ENCODE assay signal across 11 mouse cellular contexts in genomic region chr7:64770779-64771390, GRCm38 (mm10).
A peak's percentile ranks its signal among the peaks of the same experiment; 100 is the strongest.
DNase-seq lines count a peak whose midpoint lies in the region; ATAC-seq lines count a peak whose summit lies in the region.
"Had no signal": no experiment of that assay in that cellular context is flagged by ENCODE, and none has a peak within 500 bp of the region (broad histone marks: within the 10 kb centered on the region; RNA-seq: fewer than 3 reads in every experiment).

No protein-coding gene starts in this region.

- no peaks in the 10 kb centered on the region for H3K36me3 ChIP-seq in kidney, embryonic 14.5 days (ENCODE audit: control insufficient read depth, insufficient read depth, low read length)
- no peaks in the 10 kb centered on the region for H3K36me3 ChIP-seq in kidney, embryonic 16.5 days (ENCODE audit: insufficient read depth, low read length)
- no peaks in the 10 kb centered on the region for H3K36me3 ChIP-seq in neural tube, embryonic 12.5 days
- H3K36me3 ChIP-seq: midbrain, embryonic 10.5 days had no signal

- H3K4me1 ChIP-seq in kidney, embryonic 14.5 days (ENCODE audit: control insufficient read depth, insufficient read depth, low read length), result no peaks in the 10 kb centered on the region
- H3K4me1 ChIP-seq in kidney, embryonic 16.5 days (ENCODE audit: insufficient read depth, low read length), result no peaks in the 10 kb centered on the region
- 0 out of 2 replicates have a peak, but pooled peaks cover 6% of the 10 kb centered on the region for H3K4me1 ChIP-seq in neural tube, embryonic 12.5 days

- ATAC-seq in kidney, embryonic 14.5 days (ENCODE audit: low FRiP score, low TSS enrichment), result peak; percentile 53; the same call in 1 of the 2 replicates
- ATAC-seq in kidney, embryonic 16.5 days (ENCODE audit: low FRiP score, low TSS enrichment), result peak; percentile 64
- ATAC-seq in neural tube, embryonic 12.5 days (ENCODE audit: low FRiP score, low read depth), result no peak
- no peak for ATAC-seq in erythroblast, adult 5-6 weeks (replicated peaks; ENCODE audit: low FRiP score, poor library complexity, severe bottlenecking)

- no peak overlapping the region for H3K27ac ChIP-seq in kidney, embryonic 14.5 days (ENCODE audit: low read depth, low read length)
- H3K27ac ChIP-seq in kidney, embryonic 16.5 days (ENCODE audit: low read length), result peak overlapping the region; percentile 39; the same call in 1 of the 2 replicates
- no peak overlapping the region for H3K27ac ChIP-seq in neural tube, embryonic 12.5 days
- H3K27ac ChIP-seq: midbrain, embryonic 10.5 days had no signal

- H3K9me3 ChIP-seq in kidney, embryonic 14.5 days (ENCODE audit: control insufficient read depth, low read length), result no peaks in the 10 kb centered on the region
- H3K9me3 ChIP-seq in kidney, embryonic 16.5 days (ENCODE audit: low read length), result no peaks in the 10 kb centered on the region
- H3K9me3 ChIP-seq in neural tube, embryonic 12.5 days, result no peaks in the 10 kb centered on the region
- H3K9me3 ChIP-seq: midbrain, embryonic 10.5 days had no signal

- no peak for DNase-seq in kidney, postnatal 14 days
- DNase-seq in R1 (ENCODE audit: low read depth, low spot score), result peak; percentile 89
- DNase-seq in urinary bladder, adult 18-20 months (ENCODE audit: low spot score in 2 of 2), result no peak
- DNase-seq: cerebellum, postnatal 14 days; lung, embryonic 14.5 days; thymus, postnatal 4 days had no signal

- 51% methylated on average over 8 of the region's 8 CpGs for WGBS in kidney, embryonic 14.5 days
- 44% methylated on average over 8 of the region's 8 CpGs for WGBS in kidney, embryonic 16.5 days
- WGBS in neural tube, embryonic 12.5 days, result 56% methylated on average over 8 of the region's 8 CpGs

- no peak overlapping the region for H3K9ac ChIP-seq in kidney, embryonic 14.5 days (ENCODE audit: low read depth, low read length)
- H3K9ac ChIP-seq in kidney, embryonic 16.5 days (replicated peaks; ENCODE audit: low read length), result peak overlapping the region; percentile 25; the same call in 1 of the 2 replicates
- H3K9ac ChIP-seq in neural tube, embryonic 12.5 days, result no peak overlapping the region
- H3K9ac ChIP-seq: lung, embryonic 14.5 days had no signal

- peak overlapping the region; percentile 31; the same call in 1 of the 2 replicates for H3K4me2 ChIP-seq in kidney, embryonic 14.5 days (replicated peaks; ENCODE audit: low read depth, low read length)
- H3K4me2 ChIP-seq in kidney, embryonic 16.5 days (replicated peaks; ENCODE audit: low read depth, low read length), result peak overlapping the region; percentile 49
- H3K4me2 ChIP-seq in neural tube, embryonic 12.5 days (replicated peaks), result peak overlapping the region; percentile 48
- H3K4me2 ChIP-seq: lung, embryonic 14.5 days had no signal

- no peaks in the 10 kb centered on the region for H3K27me3 ChIP-seq in kidney, embryonic 14.5 days (ENCODE audit: control insufficient read depth, insufficient read depth, low read length)
- no peaks in the 10 kb centered on the region; the same call in 1 of the 2 replicates for H3K27me3 ChIP-seq in kidney, embryonic 16.5 days (ENCODE audit: insufficient read depth, low read length)
- no peaks in the 10 kb centered on the region; the same call in 1 of the 2 replicates for H3K27me3 ChIP-seq in neural tube, embryonic 12.5 days (replicated peaks)

- peak overlapping the region; percentile 9; the same call in 1 of the 2 replicates for H3K4me3 ChIP-seq in kidney, embryonic 14.5 days (ENCODE audit: low read length)
- H3K4me3 ChIP-seq in kidney, embryonic 16.5 days (ENCODE audit: low read length), result peak overlapping the region; percentile 36
- no peak overlapping the region for H3K4me3 ChIP-seq in neural tube, embryonic 12.5 days
- H3K4me3 ChIP-seq: midbrain, embryonic 10.5 days had no signal

Comparison
In these comparisons a context has a peak if more than half of its experiments do, and no peak if none do; other contexts are left out.
1. ATAC-seq: peak in kidney, embryonic 14.5 days (single experiment) and kidney, embryonic 16.5 days (single experiment); none in neural tube, embryonic 12.5 days (single experiment) and erythroblast, adult 5-6 weeks (single experiment).
2. Peak in every context shown above with its lines, with median percentiles within 50 percentile points of each other: H3K4me2 ChIP-seq.